Mouse (Mus musculus): ENCODE measurements around the gene Rcor1.

Rcor1 gene

GRCm38 (mm10) chr12:111165146-111165812 is 126.1 kb downstream of the Rcor1 start:
- peak; percentile 55 to 64 for DNase-seq
